Mouse (Mus musculus) cerebellum, postnatal 4 days (tissue): ENCODE measurements around the gene Eif3l.
A peak's percentile ranks its signal among the peaks of the same experiment; 100 is the strongest.
"Not testable (repeated sequence)": the region's sequence is repeated elsewhere in the genome, so short reads cannot be mapped to it uniquely, and the experiment has no call there.

ENCODE experiments used
- DNase-seq, 2 experiments: peaks; one replicate each; pipeline ENCODE4 v3.0.0; 2022; ENCODE audit warnings: low spot score in 2 of 2, mixed read lengths in 1 of 2

Gene Eif3l

DNA sequence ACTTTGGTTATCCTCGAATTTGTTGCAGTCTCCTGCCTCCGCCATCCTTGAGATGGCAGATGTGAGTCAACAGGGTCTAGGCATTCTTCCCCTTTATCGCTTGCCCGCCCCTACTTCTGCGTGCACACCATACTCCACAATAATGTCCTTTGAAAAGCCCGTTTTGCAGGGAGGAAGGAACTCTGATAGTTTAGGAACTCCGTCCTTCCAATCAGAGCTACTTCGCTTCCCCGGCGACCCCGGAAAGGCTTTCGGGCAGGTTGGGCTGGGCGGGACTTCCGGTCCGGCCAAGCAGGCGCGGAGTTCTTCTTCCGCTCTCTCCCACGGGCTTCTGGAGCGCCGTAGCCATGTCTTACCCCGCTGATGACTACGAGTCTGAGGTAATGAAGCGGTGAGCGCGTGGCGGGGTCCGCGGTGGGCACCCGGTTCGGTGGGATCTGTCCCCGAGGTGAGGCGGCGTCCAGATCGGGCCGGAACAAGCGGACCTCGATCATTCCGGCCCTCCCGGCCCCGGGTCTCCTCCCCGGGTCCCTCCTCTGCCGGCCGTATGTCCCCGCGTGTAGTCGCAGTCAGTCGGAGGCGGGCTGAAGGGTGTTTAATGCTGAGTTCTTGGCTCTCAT, at the start of gene Eif3l:
Gene Eif3l (plus strand): TSS at position 267 of the 620 bp plus-strand sequence.
- DNase-seq = peak; percentile 60 to 79

DNA sequence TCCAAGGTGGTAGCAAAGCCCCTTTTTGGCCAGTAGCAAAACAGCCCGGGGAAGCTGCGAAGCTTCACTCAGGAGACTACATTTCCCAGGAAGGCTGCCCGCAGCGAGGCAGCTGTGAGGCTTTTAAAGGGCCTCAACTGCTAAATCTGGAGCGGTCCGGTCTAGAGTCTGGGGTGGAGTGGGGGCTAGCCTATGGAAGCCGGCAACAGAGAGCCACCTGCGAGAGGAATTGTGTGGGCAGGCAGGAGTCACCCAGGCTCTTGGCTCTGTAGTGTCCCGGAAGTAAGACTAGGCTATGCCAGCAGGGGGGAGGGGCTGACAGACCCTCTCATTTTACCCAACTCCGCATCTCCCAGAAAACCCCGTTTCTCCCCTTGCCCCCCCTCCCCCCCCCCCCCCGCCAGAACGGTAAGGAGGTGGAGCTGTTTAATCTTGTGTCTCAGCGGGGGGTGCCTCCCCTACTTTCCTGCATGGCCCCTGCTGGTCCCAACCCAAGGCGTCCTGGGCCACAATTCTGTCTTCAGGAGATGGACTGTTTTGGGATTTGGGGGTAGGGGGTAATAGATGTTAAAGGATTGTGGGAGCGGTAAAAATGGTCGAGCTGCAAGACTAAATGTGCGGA, 49.2 kb upstream of the Eif3l start:
- DNase-seq = no peak

DNA sequence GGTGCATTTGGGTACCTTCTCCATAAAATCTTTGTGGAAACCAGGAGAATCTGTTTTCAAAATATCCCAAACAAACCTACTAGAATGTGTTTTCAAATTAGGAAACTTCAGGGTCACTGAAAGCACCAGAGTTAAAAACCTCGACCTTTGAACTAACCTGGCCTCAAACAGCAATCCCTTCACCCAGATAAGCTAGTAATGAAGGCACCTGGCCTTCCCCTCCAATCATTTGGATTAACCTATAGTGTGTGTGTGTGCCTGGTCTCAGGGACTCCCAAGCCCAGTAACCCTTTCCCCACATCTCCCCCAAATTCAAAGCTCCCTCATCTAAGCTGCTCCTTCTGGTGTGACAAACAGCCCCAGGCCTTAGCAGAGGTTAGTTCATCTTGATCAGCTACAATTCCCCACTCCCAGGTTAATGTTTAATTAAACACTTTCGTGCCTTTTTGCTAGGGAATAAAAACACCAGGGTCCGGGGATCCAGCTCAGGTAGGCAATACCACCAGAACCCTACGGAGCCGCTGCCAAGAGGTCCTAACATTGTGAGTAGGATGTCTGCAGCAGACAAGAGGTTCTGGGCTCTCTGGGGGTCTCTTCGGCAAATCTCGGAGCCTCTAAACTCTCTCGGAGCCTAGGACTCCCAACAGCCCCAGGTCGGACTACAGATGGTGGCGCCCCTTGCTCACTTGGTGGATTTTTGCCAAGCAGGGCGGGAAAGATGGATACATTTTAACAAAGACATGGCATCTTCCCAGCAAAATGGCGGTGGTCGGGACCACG, 48.3 kb upstream of the Eif3l start:
- peak in 1 of 2 experiments; percentile 73 for DNase-seq

DNA sequence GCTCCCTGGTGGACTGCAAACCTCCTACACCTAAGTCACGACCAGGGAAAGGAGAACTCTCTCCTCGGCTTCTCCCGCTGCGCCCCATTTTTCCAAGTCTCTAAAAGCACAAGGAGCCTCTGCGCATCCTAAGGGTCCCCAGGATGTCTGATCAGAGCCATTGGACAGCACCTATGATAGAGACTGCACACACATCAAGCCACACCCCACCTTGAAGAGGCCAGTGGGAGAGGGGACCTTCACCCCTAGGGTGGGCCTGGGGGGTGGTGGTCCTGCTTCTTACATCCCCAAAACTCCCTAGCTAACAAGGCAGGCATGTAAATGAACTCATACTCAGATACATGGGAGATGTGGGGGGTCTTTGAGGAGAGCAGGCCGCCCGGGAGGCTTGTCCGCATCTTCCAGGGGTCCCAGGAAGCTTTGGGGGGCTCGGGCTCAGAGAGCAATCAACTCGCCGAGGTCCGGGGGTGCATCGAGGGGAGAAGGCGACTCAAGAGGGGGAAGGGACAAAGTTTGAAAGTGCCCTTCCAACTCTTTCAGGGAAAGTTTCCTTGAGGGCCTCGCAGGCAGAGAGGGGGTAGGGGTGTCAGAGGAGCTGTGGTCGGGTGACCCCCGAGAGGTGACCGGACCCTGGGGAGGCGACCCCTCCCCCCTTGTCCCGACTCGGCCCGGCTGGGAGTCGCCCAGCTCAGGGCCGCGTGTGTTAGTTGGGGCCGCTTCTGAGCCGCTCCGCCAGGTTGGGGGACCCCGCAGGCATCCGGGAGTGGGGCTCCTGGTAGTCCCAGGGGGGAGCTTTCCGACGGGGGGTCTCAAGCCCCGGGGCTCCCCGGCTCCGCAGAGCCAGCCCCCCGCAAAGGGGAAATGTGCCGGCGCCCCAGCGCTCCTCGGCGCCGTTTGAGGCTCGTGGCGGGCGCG, 47.4 kb upstream of the Eif3l start:
- peak in 1 of 2 experiments; percentile 50 for DNase-seq

DNA sequence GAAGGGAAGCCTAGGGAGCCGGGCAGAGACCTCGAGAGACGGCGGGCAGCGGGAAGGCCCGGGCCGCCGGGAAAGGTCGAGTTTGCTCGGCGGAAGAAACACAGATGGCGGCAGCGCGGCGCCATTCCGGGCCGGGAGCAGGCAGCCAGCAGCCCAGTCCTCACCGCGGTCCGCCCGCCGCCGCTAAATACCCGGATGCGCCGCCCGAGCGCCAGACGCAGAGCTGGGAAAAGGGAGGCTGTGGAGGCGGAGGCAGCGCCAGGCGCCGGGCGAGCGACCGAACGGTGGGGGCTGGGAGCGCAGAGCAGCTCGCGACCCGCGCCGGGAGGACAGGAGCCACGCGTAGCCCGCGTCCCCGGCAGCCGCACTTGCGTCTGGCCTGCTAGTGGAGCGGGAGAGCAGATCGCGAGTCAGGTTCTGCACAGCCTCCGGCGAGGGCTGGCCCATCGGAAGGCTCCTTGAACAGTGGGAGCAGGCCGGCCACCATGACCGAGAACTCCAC, 46.7 kb upstream of the Eif3l start, which contains the start of gene H1f0:
Gene H1f0 (plus strand): TSS at position 214 of the 502 bp plus-strand sequence.
- DNase-seq = peak; percentile 95 to 98

DNA sequence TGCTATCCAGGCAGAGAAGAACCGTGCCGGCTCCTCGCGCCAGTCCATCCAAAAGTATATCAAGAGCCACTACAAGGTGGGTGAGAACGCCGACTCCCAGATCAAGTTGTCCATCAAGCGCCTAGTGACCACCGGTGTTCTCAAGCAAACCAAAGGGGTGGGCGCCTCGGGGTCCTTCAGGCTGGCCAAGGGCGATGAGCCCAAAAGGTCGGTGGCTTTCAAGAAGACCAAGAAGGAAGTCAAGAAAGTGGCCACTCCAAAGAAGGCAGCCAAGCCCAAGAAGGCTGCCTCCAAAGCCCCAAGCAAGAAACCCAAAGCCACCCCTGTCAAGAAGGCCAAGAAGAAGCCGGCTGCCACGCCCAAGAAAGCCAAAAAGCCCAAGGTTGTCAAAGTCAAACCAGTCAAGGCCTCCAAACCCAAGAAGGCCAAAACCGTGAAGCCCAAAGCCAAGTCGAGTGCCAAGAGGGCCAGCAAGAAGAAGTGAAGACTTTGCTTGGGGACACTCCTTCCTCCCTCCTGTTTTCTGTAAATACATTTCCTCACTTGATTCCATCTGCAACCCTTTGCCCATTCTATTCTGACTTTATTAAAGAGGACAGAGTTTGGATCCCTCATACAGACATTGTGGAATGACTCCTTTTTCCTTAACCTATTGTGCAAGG, 46.0 kb upstream of the Eif3l start:
- DNase-seq = no peak

DNA sequence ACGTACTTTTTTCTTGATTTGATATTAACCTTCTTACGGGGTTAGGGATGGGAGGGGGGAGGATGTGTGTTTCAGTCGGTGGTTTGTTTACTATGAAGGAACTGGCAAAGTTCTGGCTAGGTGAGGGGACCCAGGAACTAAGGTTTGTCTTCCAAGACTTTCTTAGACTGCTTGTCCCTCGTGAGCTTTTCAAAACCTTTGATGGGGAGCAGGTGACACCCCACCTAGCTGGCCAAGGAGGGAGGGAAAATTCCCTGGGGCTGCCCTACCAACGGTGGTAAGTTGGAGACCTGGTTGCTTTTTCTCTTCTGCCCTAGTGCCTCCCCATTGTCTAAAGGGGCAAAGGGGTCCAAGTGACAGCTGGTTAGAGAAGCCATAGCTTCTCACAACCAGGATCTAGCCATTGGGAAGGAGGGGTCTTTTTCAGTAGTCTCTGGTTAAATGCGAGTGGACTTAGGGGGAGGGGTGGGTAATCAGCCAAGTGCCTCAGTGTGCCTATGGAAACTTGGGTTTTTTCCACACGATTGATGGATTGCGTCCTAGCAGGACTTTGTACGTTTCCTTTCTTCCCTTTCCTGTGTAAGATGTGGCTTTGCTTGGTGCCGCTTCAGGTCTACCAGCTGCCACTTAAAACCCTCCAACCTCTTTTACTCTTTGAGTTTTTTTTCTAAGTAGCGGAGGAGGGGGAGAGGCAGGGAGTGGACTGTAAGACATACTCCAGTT, 45.3 kb upstream of the Eif3l start:
- no peak for DNase-seq

DNA sequence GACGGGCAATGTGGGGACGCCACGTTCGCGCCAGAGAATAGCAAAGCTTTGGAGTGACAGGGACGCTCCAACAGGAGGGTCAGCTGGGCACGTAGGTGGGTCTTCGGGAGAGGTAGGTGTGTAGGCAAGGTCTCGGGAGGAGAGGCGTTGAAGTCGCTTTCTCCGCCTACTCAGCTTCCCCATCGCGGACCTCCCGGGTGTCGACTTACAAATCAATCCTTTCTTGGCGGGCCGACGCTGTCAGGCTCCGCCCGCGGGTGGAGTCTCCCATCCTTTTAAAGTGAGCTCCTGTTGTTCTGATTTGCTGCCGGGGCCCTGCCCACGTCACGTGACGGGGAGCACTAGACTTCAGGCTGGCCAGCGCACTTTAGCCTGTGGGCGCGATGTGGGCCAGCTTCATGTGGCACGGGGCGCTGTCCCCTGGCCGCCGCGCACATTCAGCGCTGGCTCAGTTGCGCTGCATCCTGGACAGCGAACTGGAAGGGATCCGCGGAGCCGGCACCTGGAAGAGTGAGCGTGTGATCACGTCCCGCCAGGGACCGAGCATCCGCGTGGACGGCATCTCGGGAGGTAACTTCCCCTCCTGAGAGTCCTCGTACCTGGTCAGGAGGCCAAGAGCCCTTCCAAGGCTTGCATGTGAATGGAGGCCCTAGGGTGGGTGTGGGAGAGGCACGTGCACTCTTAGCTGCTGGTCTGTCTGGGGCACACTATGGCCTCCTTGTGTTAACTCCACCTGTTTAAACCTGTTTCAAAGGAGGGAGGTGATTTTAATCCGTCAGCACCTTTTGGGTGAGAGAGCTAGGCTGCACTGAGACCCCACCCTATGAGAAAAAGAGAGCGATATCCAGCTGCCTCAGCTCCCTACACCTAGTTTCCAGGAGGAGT, 44.2 kb upstream of the Eif3l start:
- peak; percentile 57 to 76 for DNase-seq

DNA sequence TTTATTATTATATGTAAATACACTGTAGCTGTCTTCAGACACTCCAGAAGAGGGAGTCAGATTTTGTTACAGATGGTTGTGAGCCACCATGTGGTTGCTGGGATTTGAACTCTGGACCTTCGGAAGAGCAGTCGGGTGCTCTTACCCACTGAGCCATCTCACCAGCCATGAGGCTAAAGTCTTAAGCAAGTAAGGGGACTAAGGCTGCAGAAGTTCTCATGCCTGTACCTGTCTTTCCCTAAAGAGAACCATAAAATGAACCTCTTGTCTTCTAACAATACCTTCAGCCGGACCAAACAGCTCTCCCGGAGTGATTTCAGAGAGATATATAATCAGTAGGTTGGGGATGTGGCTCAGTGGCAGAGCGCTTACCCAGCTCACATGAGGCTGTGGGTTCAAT, 43.1 kb upstream of the Eif3l start:
- not testable (repeated sequence) for DNase-seq

DNA sequence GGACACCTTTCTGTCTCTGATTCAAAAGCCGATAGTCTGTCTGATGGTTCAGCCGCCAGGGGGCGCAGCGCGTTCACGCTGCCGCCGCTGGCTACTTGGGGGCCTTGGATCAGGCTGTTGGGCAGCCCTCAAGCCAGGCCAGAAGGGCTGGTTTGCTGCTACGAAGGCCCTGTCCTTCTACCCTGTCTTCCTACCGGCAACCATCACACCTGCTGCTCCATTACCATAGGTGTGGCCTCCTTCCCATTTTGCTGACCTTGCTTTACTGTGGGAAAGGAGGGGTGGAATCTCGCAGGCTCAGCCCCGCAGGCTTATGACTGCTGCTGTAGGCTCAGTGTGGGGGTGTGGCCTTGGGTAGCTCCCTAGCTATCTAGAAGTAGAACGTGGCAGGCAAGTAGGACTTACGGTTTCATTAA, 37.1 kb upstream of the Eif3l start:
- peak; percentile 49 to 75 for DNase-seq

DNA sequence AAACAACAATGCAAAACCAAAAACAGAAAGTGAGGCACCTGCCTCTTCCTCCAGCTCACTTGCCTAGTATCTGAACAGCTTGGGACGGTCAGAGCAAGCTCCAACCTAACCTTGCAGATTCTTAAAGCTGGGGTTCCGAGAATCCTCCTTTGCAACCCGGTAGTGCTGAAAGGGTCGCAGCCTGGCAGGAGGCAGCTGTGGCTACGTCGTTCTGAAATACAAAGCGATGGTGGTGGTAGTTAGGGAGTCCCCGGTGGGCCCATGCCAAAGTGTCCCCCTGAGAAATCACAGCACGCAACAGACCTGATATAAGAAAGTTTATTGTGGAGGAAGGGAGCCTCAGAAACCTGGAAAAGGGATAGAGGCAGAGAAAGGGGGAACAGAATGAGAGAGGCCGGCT, 36.6 kb upstream of the Eif3l start:
- no peak for DNase-seq

DNA sequence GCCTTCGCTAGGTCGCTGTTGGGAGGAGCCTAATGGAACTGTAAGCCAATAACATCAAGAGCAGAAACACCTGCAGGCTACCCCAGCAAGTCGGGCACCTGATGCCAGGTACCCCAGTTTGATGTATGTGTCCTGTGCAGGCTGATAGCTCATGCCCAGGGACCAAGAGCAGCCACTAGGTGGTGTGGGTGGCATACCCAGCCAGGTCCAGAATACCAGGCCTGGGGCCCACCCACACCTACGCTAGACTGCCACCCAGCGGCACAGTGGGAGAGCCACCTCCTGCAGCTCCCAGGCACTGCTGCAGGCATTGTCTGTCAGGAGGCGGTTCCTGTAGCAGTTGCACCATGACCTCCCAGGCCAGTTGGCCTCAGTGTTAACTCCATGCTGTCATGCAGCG, 36.1 kb upstream of the Eif3l start:
- peak in 1 of 2 experiments; percentile 44 for DNase-seq

DNA sequence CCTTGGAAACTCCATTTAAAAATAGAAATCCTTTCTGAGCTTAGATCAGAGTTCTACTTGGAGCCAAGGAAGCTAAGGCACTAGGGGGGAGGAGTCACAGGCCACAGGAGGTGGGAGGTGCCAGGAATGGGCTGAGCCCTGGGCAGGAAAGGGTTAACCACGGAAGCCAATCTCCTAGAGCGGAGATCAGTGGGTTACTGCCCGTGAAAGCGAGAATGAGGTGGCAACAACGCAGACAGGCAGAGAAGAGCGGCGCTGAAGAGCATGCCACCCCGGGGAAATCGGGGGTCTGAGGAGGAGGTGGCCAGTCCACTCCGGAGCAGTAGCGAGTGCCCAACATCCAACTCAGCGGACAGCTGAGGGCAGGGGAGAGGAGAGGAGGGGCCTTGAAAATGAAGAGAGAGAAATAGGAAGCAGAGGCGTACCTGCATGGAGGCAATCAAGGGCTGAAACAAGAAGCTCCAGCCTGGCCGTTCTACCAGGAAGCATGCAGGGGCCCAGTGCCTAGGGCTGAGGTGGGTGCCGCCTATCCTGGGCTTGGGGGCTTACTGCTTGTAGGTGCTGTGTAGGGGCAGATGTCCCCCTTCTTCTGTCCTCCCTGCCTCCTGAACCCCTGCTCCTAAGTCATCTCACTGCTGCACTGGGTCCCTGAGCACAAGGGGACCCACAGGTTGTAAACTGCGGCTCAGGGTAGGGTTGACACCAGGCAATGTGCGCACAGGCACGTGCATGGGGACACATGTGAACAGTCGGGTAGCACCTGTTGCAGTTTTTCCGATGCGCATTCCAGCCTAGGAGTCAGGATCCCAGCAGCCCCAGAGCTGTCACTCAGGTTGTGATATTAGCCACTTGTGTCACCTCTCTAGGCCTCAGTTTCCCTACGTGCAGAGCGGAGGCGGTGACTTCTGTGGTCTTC, 34.2 kb upstream of the Eif3l start:
- DNase-seq = no peak

DNA sequence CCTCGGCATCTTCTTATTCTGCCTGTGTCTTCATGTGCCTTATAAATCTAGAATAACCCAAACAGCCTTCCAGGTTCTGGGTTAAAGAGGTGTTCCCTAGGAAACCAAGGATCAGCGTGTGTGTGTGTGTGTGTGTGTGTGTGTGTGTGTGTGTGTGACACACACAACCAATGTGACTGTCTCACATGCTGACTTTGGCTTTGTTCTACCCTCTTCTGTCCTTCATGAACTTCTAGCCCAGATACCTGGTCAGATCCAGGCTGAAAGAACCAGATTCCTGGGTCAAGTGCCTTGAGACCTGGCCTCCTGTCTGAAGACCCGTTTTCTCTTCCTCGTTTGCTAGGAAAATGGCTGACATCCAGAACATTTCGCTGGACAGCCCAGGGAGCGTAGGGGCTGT, 33.4 kb upstream of the Eif3l start, which contains the start of gene Galr3:
Gene Galr3 (plus strand): TSS at position 301 of the 400 bp plus-strand sequence.
- DNase-seq = no peak

DNA sequence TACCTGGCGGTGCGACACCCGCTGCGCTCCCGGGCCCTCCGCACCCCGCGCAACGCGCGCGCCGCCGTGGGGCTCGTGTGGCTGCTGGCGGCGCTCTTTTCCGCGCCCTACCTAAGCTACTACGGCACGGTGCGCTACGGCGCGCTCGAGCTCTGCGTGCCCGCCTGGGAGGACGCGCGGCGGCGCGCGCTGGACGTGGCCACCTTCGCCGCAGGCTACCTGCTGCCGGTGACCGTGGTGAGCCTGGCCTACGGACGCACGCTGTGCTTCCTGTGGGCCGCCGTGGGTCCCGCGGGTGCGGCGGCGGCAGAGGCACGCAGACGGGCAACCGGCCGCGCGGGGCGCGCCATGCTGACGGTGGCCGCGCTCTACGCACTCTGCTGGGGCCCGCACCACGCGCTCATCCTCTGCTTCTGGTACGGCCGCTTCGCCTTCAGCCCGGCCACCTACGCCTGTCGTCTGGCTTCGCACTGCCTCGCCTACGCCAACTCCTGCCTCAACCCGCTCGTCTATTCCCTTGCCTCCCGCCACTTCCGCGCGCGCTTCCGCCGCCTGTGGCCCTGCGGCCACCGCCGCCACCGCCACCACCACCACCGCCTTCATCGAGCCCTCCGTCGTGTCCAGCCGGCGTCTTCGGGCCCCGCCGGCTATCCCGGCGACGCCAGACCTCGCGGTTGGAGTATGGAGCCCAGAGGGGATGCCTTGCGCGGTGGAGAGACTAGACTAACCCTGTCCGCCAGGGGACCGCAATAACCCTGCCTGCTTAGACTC, 32.1 kb upstream of the Eif3l start:
- DNase-seq = no peak

DNA sequence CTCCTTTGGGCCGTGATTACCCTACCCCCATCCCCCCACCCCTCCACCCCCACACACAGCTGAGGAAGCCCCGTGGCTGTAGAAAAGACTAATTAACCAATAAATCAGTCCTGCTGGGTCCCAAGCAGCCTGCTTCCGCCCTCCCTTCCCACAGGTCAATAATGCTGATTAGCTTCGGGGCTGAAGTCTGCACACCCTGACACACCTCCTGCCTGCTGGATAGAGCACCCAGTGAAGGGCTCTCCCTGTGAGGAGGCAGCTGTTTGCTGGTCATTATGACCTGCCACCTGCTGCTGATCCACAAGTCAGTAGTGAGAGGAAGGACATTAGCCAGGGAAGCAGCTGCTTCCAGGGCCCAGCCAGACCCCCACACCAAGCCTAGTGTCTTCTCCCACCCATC, 30.1 kb upstream of the Eif3l start:
- no peak for DNase-seq

DNA sequence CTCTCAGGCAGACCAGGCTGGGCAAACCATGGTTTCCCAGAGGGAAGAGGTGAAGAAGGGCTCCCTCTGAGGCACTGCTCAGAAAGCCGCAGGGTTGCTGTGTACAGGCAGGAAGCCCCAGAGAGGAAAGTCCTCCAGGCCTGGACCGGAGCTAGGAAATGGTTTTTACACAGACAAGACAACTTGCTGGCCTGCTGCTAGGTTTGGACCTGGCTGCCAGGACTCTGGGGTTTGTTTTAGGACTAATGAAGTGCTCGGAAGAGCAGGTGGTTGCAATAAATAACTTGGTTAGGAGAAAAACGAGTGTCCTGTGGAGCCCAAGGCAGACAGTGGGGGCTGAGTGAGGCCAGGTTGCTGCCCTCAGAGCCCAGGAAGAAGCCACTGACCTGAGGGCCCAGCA, 26.8 kb upstream of the Eif3l start:
- no peak for DNase-seq
